Mouse (Mus musculus): ENCODE measurements around the gene Tns1.

- TF ChIP-seq CTCF (IDR thresholded peaks at IDR 0.05) = no peak
- TF ChIP-seq EP300 (IDR thresholded peaks at IDR 0.05) = peak; percentile 37; the same call in 1 of the 2 replicates
These were observed 187.7 kb downstream of the Tns1 start for GRCm38 (mm10) chr1:73936537-73936936.

Data from lung, postnatal 0 days (tissue).